Mouse (Mus musculus): ENCODE measurements around the gene Dtl. TPM values are rescaled to one million over a fixed set of nuclear protein-coding genes. Genes with fewer than 3 reads are reported as not detected.
"Not testable (repeated sequence)": the region's sequence is repeated elsewhere in the genome, so short reads cannot be mapped to it uniquely, and the experiment has no call there.

Dtl gene
- polyA plus RNA-seq, 1 experiment from 2014 or later, result 39.9 TPM

- no peak overlapping the region for H3K9ac ChIP-seq (ENCODE audit: low read length)
- no peak overlapping the region for H3K27ac ChIP-seq (ENCODE audit: low read length)
- H3K4me2 ChIP-seq (ENCODE audit: low read depth, low read length), result no peak overlapping the region
- 88% methylated on average over 4 of the region's 4 CpGs for WGBS
- no peak for ATAC-seq (ENCODE audit: insufficient read depth, low FRiP score)
- no peaks in the 10 kb centered on the region for H3K27me3 ChIP-seq (ENCODE audit: control insufficient read depth, insufficient read depth, low read length)
- no peaks in the 10 kb centered on the region for H3K4me1 ChIP-seq (ENCODE audit: control insufficient read depth, insufficient read depth, low read length)
- no peaks in the 10 kb centered on the region for H3K9me3 ChIP-seq (replicated peaks; ENCODE audit: control insufficient read depth, low read length)
- H3K36me3 ChIP-seq (ENCODE audit: control insufficient read depth, insufficient read depth, low read length), result no peaks in the 10 kb centered on the region
- no peak overlapping the region for H3K4me3 ChIP-seq (replicated peaks; ENCODE audit: low read length)
Observed at GRCm38 (mm10) chr1:191519329-191520066, 55.8 kb downstream of the Dtl start.

- H3K9ac ChIP-seq (ENCODE audit: low read length), result no peak overlapping the region
- H3K36me3 ChIP-seq (ENCODE audit: control insufficient read depth, insufficient read depth, low read length), result no peaks in the 10 kb centered on the region
- no peak for ATAC-seq (ENCODE audit: insufficient read depth, low FRiP score)
- H3K4me1 ChIP-seq (ENCODE audit: control insufficient read depth, insufficient read depth, low read length), result no peaks in the 10 kb centered on the region
- WGBS, result 80% methylated on average over 4 of the region's 4 CpGs
- H3K9me3 ChIP-seq (replicated peaks; ENCODE audit: control insufficient read depth, low read length), result no peaks in the 10 kb centered on the region
- no peak overlapping the region for H3K4me3 ChIP-seq (replicated peaks; ENCODE audit: low read length)
- H3K4me2 ChIP-seq (ENCODE audit: low read depth, low read length), result no peak overlapping the region
- H3K27ac ChIP-seq (ENCODE audit: low read length), result 0 out of 2 replicates have a peak overlapping the region, but pooled peaks have one; percentile 46
- no peaks in the 10 kb centered on the region for H3K27me3 ChIP-seq (ENCODE audit: control insufficient read depth, insufficient read depth, low read length)
Observed at GRCm38 (mm10) chr1:191518911-191519310, 56.4 kb downstream of the Dtl start.

GRCm38 (mm10) chr1:191517969-191518368, 57.4 kb downstream of the Dtl start:
- Histone ChIP-seq H3K9ac (ENCODE audit: low read length) (no peak overlapping the region), H3K27me3 (ENCODE audit: control insufficient read depth, insufficient read depth, low read length) (no peaks in the 10 kb centered on the region), H3K4me1 (ENCODE audit: control insufficient read depth, insufficient read depth, low read length) (no peaks in the 10 kb centered on the region), H3K4me3 (replicated peaks; ENCODE audit: low read length) (no peak overlapping the region), H3K4me2 (ENCODE audit: low read depth, low read length) (no peak overlapping the region), H3K36me3 (ENCODE audit: control insufficient read depth, insufficient read depth, low read length) (no peaks in the 10 kb centered on the region), H3K27ac (ENCODE audit: low read length) (peak overlapping the region; percentile 53), H3K9me3 (replicated peaks; ENCODE audit: control insufficient read depth, low read length) (no peaks in the 10 kb centered on the region)
- WGBS, result 60% methylated on average over 5 of the region's 5 CpGs
- ATAC-seq (ENCODE audit: insufficient read depth, low FRiP score), result peak; percentile 81

GRCm38 (mm10) chr1:191517056-191517455, 58.3 kb downstream of the Dtl start:
- Histone ChIP-seq H3K4me3 (replicated peaks; ENCODE audit: low read length) (no peak overlapping the region), H3K4me1 (ENCODE audit: control insufficient read depth, insufficient read depth, low read length) (no peaks in the 10 kb centered on the region), H3K9ac (ENCODE audit: low read length) (no peak overlapping the region), H3K4me2 (ENCODE audit: low read depth, low read length) (no peak overlapping the region), H3K36me3 (ENCODE audit: control insufficient read depth, insufficient read depth, low read length) (no peaks in the 10 kb centered on the region), H3K27ac (ENCODE audit: low read length) (peak overlapping the region; percentile 53; the same call in 1 of the 2 replicates), H3K9me3 (replicated peaks; ENCODE audit: control insufficient read depth, low read length) (no peaks in the 10 kb centered on the region), H3K27me3 (ENCODE audit: control insufficient read depth, insufficient read depth, low read length) (no peaks in the 10 kb centered on the region)
- WGBS, result 81% methylated on average over 3 of the region's 3 CpGs
- no peak for ATAC-seq (ENCODE audit: insufficient read depth, low FRiP score)

GRCm38 (mm10) chr1:191516351-191516750, 59.0 kb downstream of the Dtl start:
- H3K4me3 ChIP-seq (replicated peaks; ENCODE audit: low read length); ATAC-seq (ENCODE audit: insufficient read depth, low FRiP score); H3K27ac ChIP-seq (ENCODE audit: low read length); H3K9me3 ChIP-seq (replicated peaks; ENCODE audit: control insufficient read depth, low read length); H3K4me1 ChIP-seq (ENCODE audit: control insufficient read depth, insufficient read depth, low read length); H3K36me3 ChIP-seq (ENCODE audit: control insufficient read depth, insufficient read depth, low read length); H3K4me2 ChIP-seq (ENCODE audit: low read depth, low read length); H3K27me3 ChIP-seq (ENCODE audit: control insufficient read depth, insufficient read depth, low read length); H3K9ac ChIP-seq (ENCODE audit: low read length): not testable (repeated sequence)
- WGBS, result 79% methylated on average over 2 of the region's 2 CpGs

GRCm38 (mm10) chr1:191513195-191513594, 62.1 kb downstream of the Dtl start:
- Histone ChIP-seq H3K9me3 (replicated peaks; ENCODE audit: control insufficient read depth, low read length) (no peaks in the 10 kb centered on the region), H3K4me3 (replicated peaks; ENCODE audit: low read length) (no peak overlapping the region), H3K27me3 (ENCODE audit: control insufficient read depth, insufficient read depth, low read length) (no peaks in the 10 kb centered on the region), H3K36me3 (ENCODE audit: control insufficient read depth, insufficient read depth, low read length) (no peaks in the 10 kb centered on the region), H3K4me2 (ENCODE audit: low read depth, low read length) (no peak overlapping the region), H3K27ac (ENCODE audit: low read length) (no peak overlapping the region), H3K4me1 (ENCODE audit: control insufficient read depth, insufficient read depth, low read length) (no peaks in the 10 kb centered on the region), H3K9ac (ENCODE audit: low read length) (no peak overlapping the region)
- 87% methylated on average over 4 of the region's 4 CpGs for WGBS
- no peak for ATAC-seq (ENCODE audit: insufficient read depth, low FRiP score)

GRCm38 (mm10) chr1:191512383-191512782, 63.0 kb downstream of the Dtl start:
- Histone ChIP-seq H3K27ac (ENCODE audit: low read length) (no peak overlapping the region), H3K27me3 (ENCODE audit: control insufficient read depth, insufficient read depth, low read length) (no peaks in the 10 kb centered on the region), H3K4me3 (replicated peaks; ENCODE audit: low read length) (no peak overlapping the region), H3K4me1 (ENCODE audit: control insufficient read depth, insufficient read depth, low read length) (no peaks in the 10 kb centered on the region), H3K9ac (ENCODE audit: low read length) (no peak overlapping the region), H3K9me3 (replicated peaks; ENCODE audit: control insufficient read depth, low read length) (no peaks in the 10 kb centered on the region), H3K4me2 (ENCODE audit: low read depth, low read length) (no peak overlapping the region), H3K36me3 (ENCODE audit: control insufficient read depth, insufficient read depth, low read length) (no peaks in the 10 kb centered on the region)
- no peak for ATAC-seq (ENCODE audit: insufficient read depth, low FRiP score)
- 81% methylated on average over 4 of the region's 4 CpGs for WGBS

- Histone ChIP-seq H3K4me1 (ENCODE audit: control insufficient read depth, insufficient read depth, low read length) (0 out of 2 replicates have a peak, but pooled peaks cover 2% of the 10 kb centered on the region), H3K4me2 (ENCODE audit: low read depth, low read length) (no peak overlapping the region), H3K27ac (ENCODE audit: low read length) (no peak overlapping the region), H3K27me3 (ENCODE audit: control insufficient read depth, insufficient read depth, low read length) (no peaks in the 10 kb centered on the region), H3K36me3 (ENCODE audit: control insufficient read depth, insufficient read depth, low read length) (no peaks in the 10 kb centered on the region), H3K4me3 (replicated peaks; ENCODE audit: low read length) (no peak overlapping the region), H3K9me3 (replicated peaks; ENCODE audit: control insufficient read depth, low read length) (no peaks in the 10 kb centered on the region), H3K9ac (ENCODE audit: low read length) (no peak overlapping the region)
- no peak for ATAC-seq (ENCODE audit: insufficient read depth, low FRiP score)
- 79% methylated on average over 8 of the region's 8 CpGs for WGBS
Observed at GRCm38 (mm10) chr1:191511503-191511902, 63.8 kb downstream of the Dtl start.

GRCm38 (mm10) chr1:191509865-191510264, 65.5 kb downstream of the Dtl start:
- Histone ChIP-seq H3K4me3 (replicated peaks; ENCODE audit: low read length) (no peak overlapping the region), H3K4me2 (ENCODE audit: low read depth, low read length) (no peak overlapping the region), H3K27me3 (ENCODE audit: control insufficient read depth, insufficient read depth, low read length) (no peaks in the 10 kb centered on the region), H3K9me3 (replicated peaks; ENCODE audit: control insufficient read depth, low read length) (no peaks in the 10 kb centered on the region), H3K4me1 (ENCODE audit: control insufficient read depth, insufficient read depth, low read length) (0 out of 2 replicates have a peak, but pooled peaks cover 2% of the 10 kb centered on the region), H3K27ac (ENCODE audit: low read length) (no peak overlapping the region), H3K9ac (ENCODE audit: low read length) (no peak overlapping the region), H3K36me3 (ENCODE audit: control insufficient read depth, insufficient read depth, low read length) (no peaks in the 10 kb centered on the region)
- 70% methylated on average over 3 of the region's 3 CpGs for WGBS
- ATAC-seq (ENCODE audit: insufficient read depth, low FRiP score), result no peak
